Mouse (Mus musculus) limb, embryonic 11.5 days (tissue): ENCODE measurements around the gene Uncx. TPM values are rescaled to one million over a fixed set of nuclear protein-coding genes. Genes with fewer than 3 reads are reported as not detected.

ENCODE experiments used
- ATAC-seq: fragments of 200-750 bp; cut with Nextera tagmentation; 2 replicates; pipeline ENCODE4 v1.8.0; 2017; ENCODE audit warnings: low read depth; ENCODE audit not compliant: insufficient number of reproducible peaks, low FRiP score, low TSS enrichment
- DNase-seq: peaks from one replicate; pipeline ENCODE4 v3.0.0-alpha.2; 2015; ENCODE audit warnings: low spot score
- H3K27ac ChIP-seq: fragments of 300-500 bp; sonication (generic); replicated peaks from 2 replicates; pipeline ENCODE4 v1.5.1; 2014; ENCODE audit warnings: low read depth, mild to moderate bottlenecking, low read length
- H3K27me3 ChIP-seq: fragments of 300-500 bp; sonication (generic); 2 replicates; pipeline ENCODE4 v1.6.1; 2014; ENCODE audit warnings: mild to moderate bottlenecking, low read length, mixed read lengths; ENCODE audit not compliant: control insufficient read depth, insufficient read depth
- H3K36me3 ChIP-seq: fragments of 300-500 bp; sonication (generic); 2 replicates; pipeline ENCODE4 v1.6.1; 2014; ENCODE audit warnings: mild to moderate bottlenecking, low read length, moderate library complexity, mixed read lengths; ENCODE audit not compliant: control insufficient read depth, insufficient read depth
- H3K4me1 ChIP-seq: fragments of 300-500 bp; sonication (generic); 2 replicates; pipeline ENCODE4 v1.6.1; 2014; ENCODE audit warnings: low read length, mixed read lengths; ENCODE audit not compliant: control insufficient read depth, insufficient read depth
- H3K4me2 ChIP-seq: fragments of 300-500 bp; sonication (generic); 2 replicates; pipeline ENCODE4 v1.6.1; 2014; ENCODE audit warnings: low read depth, mild to moderate bottlenecking, moderate library complexity; ENCODE audit not compliant: severe bottlenecking
- H3K4me3 ChIP-seq: fragments of 300-500 bp; sonication (generic); 2 replicates; pipeline ENCODE4 v1.5.1; 2014; ENCODE audit warnings: low read depth, low read length
- H3K9ac ChIP-seq: fragments of 300-500 bp; sonication (generic); 2 replicates; pipeline ENCODE4 v1.6.1; 2014; ENCODE audit warnings: mild to moderate bottlenecking, low read length
- H3K9me3 ChIP-seq: fragments of 300-500 bp; sonication (generic); 2 replicates; pipeline ENCODE4 v1.6.1; 2016; ENCODE audit warnings: low read length; ENCODE audit not compliant: control insufficient read depth
- WGBS: fragments of 180-500 bp; shearing (Covaris S2); extraction: QIAGEN DNeasy Blood & Tissue Kit; methylation state at CpG from one replicate; pipeline ENCODE4 v1.1.7; 2014; 5-methylcytosine and 5-hydroxymethylcytosine counted together
- polyA plus RNA-seq: library from polyadenylated mRNA; unstranded; fragments of >200 nt; fragmentation: Nextera tagmentation; extraction: Ambion mirVana; gene quantifications from 2 replicates; pipeline ENCODE4 v1.2.1, GENCODE M21; 2014

Gene Uncx
- polyA plus RNA-seq, 1 experiment from 2014 or later = 0.08 TPM

DNA sequence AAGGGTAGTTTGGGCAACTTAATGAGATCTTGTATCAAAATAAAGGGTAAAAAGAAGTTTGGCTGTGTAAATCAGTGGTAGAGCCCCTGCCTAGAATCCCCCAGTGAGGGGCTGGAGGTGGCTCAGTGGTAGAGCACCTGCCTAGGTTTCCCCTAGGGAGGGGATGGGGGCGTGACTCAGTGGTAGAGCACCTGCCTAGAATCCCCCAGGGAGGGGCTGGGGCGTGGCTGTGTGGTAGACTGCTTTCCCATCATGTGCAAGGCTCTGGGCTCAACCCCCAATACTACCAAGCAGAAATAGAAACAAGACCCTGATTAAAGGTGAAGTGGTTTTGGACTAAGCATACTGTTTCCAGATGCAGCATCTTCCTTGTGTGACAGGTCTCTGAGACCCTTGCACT, 21.4 kb downstream of the Uncx start:
- WGBS = 34% methylated on average over 2 of the region's 2 CpGs
- peaks cover 64% of the 10 kb centered on the region for H3K27me3 ChIP-seq
- ATAC-seq = no peak

DNA sequence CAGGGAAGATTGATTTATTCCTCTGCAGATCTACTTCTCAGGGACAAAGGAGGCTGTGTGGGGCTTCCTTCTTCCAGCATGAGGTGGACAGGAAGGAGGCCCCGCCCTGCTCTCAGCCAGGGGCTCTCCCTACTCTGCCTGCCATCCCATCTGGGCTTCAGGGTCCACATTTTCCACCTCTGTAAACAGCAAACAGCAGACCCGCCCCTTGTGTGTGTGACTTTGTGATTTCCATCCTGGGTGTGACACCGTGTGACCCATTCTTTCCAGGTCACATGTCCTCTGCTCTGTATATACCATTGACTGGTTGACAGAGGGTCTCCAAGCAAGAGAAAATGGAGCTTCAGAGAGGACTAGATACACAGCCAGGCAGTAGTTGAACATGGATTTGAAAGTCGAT, 22.2 kb downstream of the Uncx start:
- H3K9ac ChIP-seq = no peak overlapping the region
- WGBS = 67% methylated on average over 4 of the region's 4 CpGs
- H3K4me1 ChIP-seq = no peaks in the 10 kb centered on the region
- H3K9me3 ChIP-seq = no peaks in the 10 kb centered on the region
- H3K27ac ChIP-seq = no peak overlapping the region
- no peak for DNase-seq
- H3K36me3 ChIP-seq = no peaks in the 10 kb centered on the region
- H3K4me3 ChIP-seq = no peak overlapping the region
- peaks cover 56% of the 10 kb centered on the region for H3K27me3 ChIP-seq
- ATAC-seq = no peak
- H3K4me2 ChIP-seq = no peak overlapping the region

More for the DNA sequence above, 21.4 kb downstream of the Uncx start:
- Histone ChIP-seq H3K4me3 (no peak overlapping the region), H3K9ac (no peak overlapping the region), H3K4me2 (no peak overlapping the region), H3K27ac (no peak overlapping the region), H3K36me3 (no peaks in the 10 kb centered on the region), H3K4me1 (no peaks in the 10 kb centered on the region), H3K9me3 (no peaks in the 10 kb centered on the region)
- DNase-seq = no peak

DNA sequence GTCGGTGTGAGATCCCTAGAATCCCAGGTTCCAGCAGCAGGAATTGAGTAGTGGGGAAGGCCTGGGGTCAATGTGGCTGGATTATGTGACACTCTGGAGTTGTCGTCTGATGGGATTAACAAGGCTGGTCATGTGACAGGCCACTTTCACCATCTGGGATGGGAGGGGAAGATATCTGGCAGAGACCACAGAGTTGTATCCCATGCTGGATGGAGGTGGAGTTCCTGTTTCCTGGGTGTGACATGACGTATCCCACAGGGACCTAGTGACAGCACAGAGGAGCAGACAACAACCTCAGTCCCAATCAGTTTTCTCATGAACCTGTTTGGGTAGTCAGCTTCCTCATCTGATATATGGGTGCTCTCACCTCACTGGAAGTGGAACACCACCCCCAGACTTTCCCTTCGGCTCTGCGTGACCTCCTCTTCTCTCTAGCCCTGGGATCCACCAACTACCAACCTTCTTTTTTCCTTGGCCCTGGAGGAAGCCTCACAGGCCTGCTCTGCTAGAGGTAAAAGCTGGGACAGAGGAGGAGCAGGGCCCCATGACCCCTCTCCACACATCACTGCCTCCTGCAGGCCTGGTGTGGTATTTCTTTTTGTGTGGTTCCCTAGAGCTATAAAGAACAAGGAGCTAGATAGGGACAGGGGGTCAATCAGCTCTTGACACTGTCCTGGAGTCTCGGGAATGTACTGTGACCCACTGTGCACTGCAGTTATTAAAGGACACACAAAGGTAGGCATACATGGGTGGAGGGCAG, 23.5 kb downstream of the Uncx start:
- H3K9ac ChIP-seq = no peak overlapping the region
- H3K27ac ChIP-seq = no peak overlapping the region
- no peak overlapping the region for H3K4me2 ChIP-seq
- ATAC-seq = no peak
- no peak overlapping the region for H3K4me3 ChIP-seq
- no peaks in the 10 kb centered on the region for H3K36me3 ChIP-seq
- no peaks in the 10 kb centered on the region for H3K9me3 ChIP-seq
- H3K4me1 ChIP-seq = no peaks in the 10 kb centered on the region
- 66% methylated on average over 6 of the region's 6 CpGs for WGBS
- DNase-seq = no peak
- H3K27me3 ChIP-seq = peaks cover 44% of the 10 kb centered on the region

DNA sequence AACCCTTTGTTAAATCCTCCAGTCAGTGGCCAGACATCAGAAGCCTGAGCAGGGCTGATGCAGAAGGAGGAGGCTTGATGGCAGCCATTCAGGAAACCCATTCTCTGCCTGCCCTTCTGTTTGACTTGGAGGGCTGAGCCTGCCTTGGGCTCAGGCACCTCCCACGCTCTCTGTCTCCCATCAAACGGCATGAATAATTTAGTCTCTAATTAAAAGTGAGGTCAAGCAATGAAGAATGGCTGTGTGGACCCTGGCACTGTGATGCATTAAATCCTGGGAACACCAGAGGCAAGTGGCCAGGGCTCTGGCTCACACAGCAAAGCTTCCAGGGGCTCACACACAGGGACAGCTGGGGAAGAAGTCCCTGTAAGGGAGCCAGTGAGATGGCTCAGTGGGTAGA, 24.8 kb downstream of the Uncx start:
- no peak overlapping the region for H3K4me3 ChIP-seq
- DNase-seq (no peak), ATAC-seq (no peak)
- no peaks in the 10 kb centered on the region for H3K36me3 ChIP-seq
- H3K9ac ChIP-seq = no peak overlapping the region
- H3K4me1 ChIP-seq = no peaks in the 10 kb centered on the region
- H3K4me2 ChIP-seq = no peak overlapping the region
- peaks cover 36% of the 10 kb centered on the region for H3K27me3 ChIP-seq
- H3K27ac ChIP-seq = no peak overlapping the region
- no peaks in the 10 kb centered on the region for H3K9me3 ChIP-seq
- 37% methylated on average over 2 of the region's 2 CpGs for WGBS

DNA sequence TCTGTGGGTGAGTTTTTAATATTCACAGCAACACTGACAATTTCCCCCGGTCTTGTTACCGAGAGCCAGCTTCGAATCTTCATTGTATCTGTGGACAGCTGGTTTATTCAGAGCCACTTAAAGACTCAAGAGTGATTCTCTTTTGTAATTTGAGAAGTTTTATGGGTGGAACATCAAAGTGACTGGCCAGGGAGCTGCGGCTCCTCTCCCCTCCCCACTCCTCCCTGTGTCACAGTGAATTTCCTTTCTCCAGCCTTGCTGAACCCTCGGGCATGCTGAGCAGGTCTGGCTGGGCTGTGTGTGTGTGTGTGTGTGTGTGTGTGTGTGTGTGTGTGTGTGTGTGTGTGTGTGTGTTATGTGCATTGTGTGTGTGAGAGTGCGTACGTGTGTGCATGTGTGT, 29.2 kb downstream of the Uncx start:
- Histone ChIP-seq H3K4me1 (no peaks in the 10 kb centered on the region), H3K9me3 (no peaks in the 10 kb centered on the region), H3K27ac (no peak overlapping the region), H3K27me3 (peaks cover 7% of the 10 kb centered on the region; the same call in 1 of the 2 replicates), H3K4me2 (no peak overlapping the region), H3K4me3 (no peak overlapping the region), H3K36me3 (no peaks in the 10 kb centered on the region), H3K9ac (no peak overlapping the region)
- 12% methylated on average over 7 of the region's 7 CpGs for WGBS
- DNase-seq = peak; percentile 33
- ATAC-seq = no peak

DNA sequence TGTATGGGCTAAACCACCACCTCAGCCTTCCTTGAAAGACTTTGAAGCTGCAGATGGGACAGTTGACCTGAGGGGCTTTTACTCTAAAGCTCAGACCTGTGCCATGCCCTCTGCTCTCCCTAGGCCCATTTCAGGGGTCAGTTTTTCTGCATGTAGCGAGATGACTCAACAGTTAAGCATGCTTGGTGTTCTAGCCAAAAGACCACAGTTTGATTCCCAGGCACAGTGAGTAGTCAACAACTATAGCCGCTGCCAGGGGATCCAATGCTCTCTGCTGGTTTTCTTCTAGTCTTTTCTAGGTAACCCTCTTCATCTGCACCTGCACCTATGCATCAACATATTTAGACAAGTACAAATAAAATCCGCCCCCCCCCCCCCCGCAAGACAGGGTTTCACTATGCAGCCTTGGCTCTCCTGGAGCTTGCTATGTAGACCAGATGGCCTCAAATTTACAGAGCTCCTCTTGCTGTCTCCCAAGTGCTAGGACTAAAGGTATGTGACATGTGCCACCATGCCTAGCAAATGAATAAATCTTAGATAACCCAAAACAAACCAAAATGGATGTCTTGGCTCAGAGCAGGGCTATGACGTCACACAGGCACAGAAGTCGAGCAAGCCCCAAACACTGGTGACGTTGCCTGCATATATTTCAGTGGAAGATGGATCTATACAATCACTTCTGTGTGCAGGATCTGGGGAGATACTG, 30.5 kb downstream of the Uncx start:
- H3K4me1 ChIP-seq = no peaks in the 10 kb centered on the region
- 78% methylated on average over 7 of the region's 7 CpGs for WGBS
- H3K9me3 ChIP-seq = no peaks in the 10 kb centered on the region
- no peak overlapping the region for H3K27ac ChIP-seq
- H3K27me3 ChIP-seq = peaks cover 2% of the 10 kb centered on the region; the same call in 1 of the 2 replicates
- H3K36me3 ChIP-seq = no peaks in the 10 kb centered on the region
- ATAC-seq (no peak), DNase-seq (no peak)
- no peak overlapping the region for H3K4me2 ChIP-seq
- no peak overlapping the region for H3K4me3 ChIP-seq
- no peak overlapping the region for H3K9ac ChIP-seq

DNA sequence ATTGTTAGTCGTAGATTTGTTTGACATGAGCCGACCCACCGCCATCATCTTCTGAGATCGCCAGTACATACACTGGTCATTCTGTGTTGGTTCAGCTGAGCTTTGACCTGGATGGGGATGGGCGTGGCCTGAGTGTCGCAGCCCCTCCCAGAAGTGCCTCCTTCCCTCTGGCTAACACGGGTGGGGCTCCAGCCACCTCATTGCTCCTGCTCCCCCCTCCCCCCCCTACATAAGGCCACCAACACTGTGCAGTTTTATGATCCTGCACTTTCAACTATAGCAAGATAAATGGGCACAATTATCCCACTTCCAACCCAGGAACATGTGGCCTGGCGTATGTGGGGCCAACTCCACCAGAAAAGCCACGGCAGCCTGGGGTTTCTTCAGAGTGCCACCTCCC, 31.8 kb downstream of the Uncx start:
- WGBS = 55% methylated on average over 9 of the region's 9 CpGs

DNA sequence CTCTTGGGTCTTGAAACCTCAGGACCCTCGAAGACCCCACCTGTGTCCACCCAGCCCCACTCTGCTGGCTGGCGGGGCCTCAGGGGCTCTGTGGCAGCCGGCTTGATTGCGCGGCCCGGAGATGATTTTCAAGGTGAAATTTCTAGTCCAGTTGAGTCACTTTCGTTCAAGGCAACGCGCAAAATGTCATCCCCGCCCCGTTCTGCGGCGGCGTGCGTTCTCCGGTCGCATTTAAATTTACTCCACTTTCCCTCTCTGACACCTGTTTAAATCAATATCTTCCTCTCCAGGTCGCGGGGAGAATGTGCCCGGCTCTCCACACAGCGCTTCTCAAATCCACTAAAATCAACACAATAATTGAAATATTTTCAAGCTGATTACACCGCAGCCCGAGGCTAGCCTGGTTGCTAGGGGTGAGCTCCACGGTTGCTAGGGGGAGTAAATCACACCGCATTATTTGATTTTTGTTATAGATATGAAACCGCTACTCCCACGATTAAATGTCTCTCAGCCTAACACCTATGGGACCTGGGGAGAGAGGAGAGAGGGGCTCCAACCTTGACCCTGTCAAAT, 37.0 kb downstream of the Uncx start:
- ATAC-seq = no peak
- Histone ChIP-seq H3K4me1 (0 out of 2 replicates have a peak, but pooled peaks cover under 1% of the 10 kb centered on the region), H3K9me3 (no peaks in the 10 kb centered on the region), H3K4me3 (no peak overlapping the region), H3K9ac (no peak overlapping the region), H3K27ac (no peak overlapping the region), H3K27me3 (peaks cover 60% of the 10 kb centered on the region), H3K4me2 (no peak overlapping the region), H3K36me3 (no peaks in the 10 kb centered on the region)
- 33% methylated on average over 27 of the region's 27 CpGs for WGBS
- DNase-seq = no peak

More for the DNA sequence above, 31.8 kb downstream of the Uncx start:
- Histone ChIP-seq H3K9ac (no peak overlapping the region), H3K4me3 (no peak overlapping the region), H3K27ac (no peak overlapping the region), H3K4me1 (no peaks in the 10 kb centered on the region), H3K36me3 (no peaks in the 10 kb centered on the region), H3K27me3 (peaks cover 8% of the 10 kb centered on the region), H3K4me2 (no peak overlapping the region), H3K9me3 (no peaks in the 10 kb centered on the region)
- no peak for ATAC-seq
- no peak for DNase-seq
